Mouse (Mus musculus) bone marrow macrophage, adult 2 months (primary cell): ENCODE data around the gene Etl4.

ENCODE experiments used
- CTCF ChIP-seq: IDR thresholded peaks from 2 replicates; pipeline ENCODE4 v1.5.1; 2012; ENCODE audit warnings: low read depth, mild to moderate bottlenecking, low read length, moderate library complexity
- POLR2A ChIP-seq: IDR thresholded peaks from 2 replicates; pipeline ENCODE4 v1.6.1; 2012; ENCODE audit warnings: mild to moderate bottlenecking, low read depth, low read length, borderline replicate concordance

DNA sequence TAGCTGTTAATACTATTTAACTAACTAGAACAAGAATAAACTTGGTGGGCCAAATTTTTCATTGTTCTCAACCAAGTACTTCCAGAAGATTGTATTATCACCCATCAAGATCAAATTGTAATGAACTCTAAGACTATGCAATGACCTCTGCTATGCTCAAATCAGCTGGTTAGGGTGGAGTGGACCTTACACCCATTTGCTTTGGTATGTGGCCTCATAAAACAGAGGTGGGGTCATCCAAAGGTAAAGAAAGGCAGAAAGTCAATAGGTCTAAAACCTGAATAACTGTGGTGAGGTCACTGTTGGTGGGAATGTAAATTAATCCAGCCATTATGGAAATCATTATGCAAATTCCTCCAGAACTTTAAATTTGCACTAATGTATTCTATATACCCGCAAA lies 24.3 kb downstream of the Etl4 start:
- no peak for TF ChIP-seq CTCF
- no peak for TF ChIP-seq POLR2A
